Mouse (Mus musculus) bone marrow macrophage, adult 2 months (primary cell): Measurements from ENCODE around the gene Rimbp2. TPM values are rescaled to one million over a fixed set of nuclear protein-coding genes. Genes with fewer than 3 reads are reported as not detected.

Experiments
- H3K27ac ChIP-seq: 2 replicates; pipeline ENCODE4 v1.5.1; 2012; ENCODE audit warnings: low read depth, low read length; ENCODE audit not compliant: insufficient read depth
- H3K4me1 ChIP-seq: 2 replicates; pipeline ENCODE4 v1.6.1; 2012; ENCODE audit warnings: low read length; ENCODE audit not compliant: control insufficient read depth, insufficient read depth
- H3K4me3 ChIP-seq: 2 replicates; pipeline ENCODE4 v1.5.1; 2012; ENCODE audit warnings: mild to moderate bottlenecking, low read length, moderate library complexity; ENCODE audit not compliant: insufficient read depth
- CTCF ChIP-seq: IDR thresholded peaks from 2 replicates; pipeline ENCODE4 v1.5.1; 2012; ENCODE audit warnings: low read depth, mild to moderate bottlenecking, low read length, moderate library complexity
- POLR2A ChIP-seq: IDR thresholded peaks from 2 replicates; pipeline ENCODE4 v1.6.1; 2012; ENCODE audit warnings: mild to moderate bottlenecking, low read depth, low read length, borderline replicate concordance
- polyA plus RNA-seq: library from polyadenylated mRNA; stranded (reverse); fragments of >200 nt; gene quantifications from 2 replicates; pipeline ENCODE4 v1.2.4, GENCODE M21; 2012; ENCODE audit not compliant: missing spikeins, insufficient read depth, insufficient read length

Rimbp2 gene
- polyA plus RNA-seq, 1 experiment = not detected

DNA sequence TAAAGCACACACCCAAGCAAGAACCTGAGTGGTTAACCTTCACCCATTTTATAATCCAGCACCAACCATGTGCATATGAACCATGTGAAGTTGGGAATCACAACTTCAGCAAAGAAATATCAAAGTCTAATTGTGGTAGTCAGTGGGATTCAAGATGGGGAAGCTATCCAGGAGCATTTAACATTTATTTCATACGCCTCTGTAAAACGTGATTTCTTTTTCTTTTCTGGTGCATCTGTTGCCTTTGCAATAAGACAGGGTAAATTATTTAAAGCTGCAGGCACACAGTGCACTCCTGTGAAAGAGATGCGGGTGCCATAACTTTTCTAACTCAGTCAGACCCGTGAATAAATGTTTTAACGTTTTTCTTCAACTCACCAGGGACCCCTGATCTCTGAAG, 58.4 kb downstream of the Rimbp2 start:
- Histone ChIP-seq H3K4me1 (no peaks in the 10 kb centered on the region), H3K4me3 (no peak overlapping the region), H3K27ac (no peak overlapping the region)
- TF ChIP-seq CTCF = no peak

- no peak for TF ChIP-seq CTCF
- no peak for TF ChIP-seq POLR2A
- H3K27ac ChIP-seq = no peak overlapping the region
- no peaks in the 10 kb centered on the region for H3K4me1 ChIP-seq
- no peak overlapping the region for H3K4me3 ChIP-seq
Measured at GRCm38 (mm10) chr5:128887546-128887945, 65.7 kb downstream of the Rimbp2 start.

- Histone ChIP-seq H3K4me1 (no peaks in the 10 kb centered on the region), H3K27ac (no peak overlapping the region)
- TF ChIP-seq POLR2A = no peak
- no peak for TF ChIP-seq CTCF
Measured at GRCm38 (mm10) chr5:128884320-128884719, 69.0 kb downstream of the Rimbp2 start.

GRCm38 (mm10) chr5:128879092-128879491, 74.2 kb downstream of the Rimbp2 start:
- no peak overlapping the region for H3K4me3 ChIP-seq
- TF ChIP-seq POLR2A (no peak), CTCF (no peak)
- H3K27ac ChIP-seq = no peak overlapping the region
- no peaks in the 10 kb centered on the region for H3K4me1 ChIP-seq

More at GRCm38 (mm10) chr5:128884320-128884719, 69.0 kb downstream of the Rimbp2 start:
- H3K4me3 ChIP-seq = no peak overlapping the region

DNA sequence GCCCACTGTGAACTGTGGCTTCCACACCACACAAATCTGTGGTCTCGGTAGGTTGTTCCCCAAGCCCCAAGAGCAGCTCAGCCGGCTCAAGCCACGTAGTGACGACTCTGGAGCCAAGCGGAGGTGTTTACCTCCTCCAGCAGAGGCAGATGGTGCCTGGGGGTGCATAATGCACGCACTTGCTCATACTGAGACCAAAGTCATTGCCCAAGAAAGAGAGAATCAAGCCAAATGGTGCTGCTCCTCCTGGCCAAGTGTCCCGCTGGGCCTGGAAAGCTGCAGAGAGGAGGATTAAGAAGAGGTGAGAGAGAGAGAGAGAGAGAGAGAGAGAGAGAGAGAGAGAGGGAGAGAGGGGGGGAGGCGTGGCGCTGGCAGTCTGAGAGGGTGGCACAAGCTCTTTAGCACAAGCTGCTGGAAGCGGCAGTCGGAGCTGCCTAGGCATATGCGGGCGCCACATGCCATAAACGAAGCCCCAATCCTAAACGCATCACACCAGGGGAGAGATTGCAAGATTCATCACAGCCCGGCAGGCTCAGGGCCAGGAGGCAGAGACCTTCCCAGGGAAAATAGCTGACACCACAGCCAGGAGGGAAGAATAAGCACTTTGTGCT, 75.8 kb downstream of the Rimbp2 start:
- H3K27ac ChIP-seq = no peak overlapping the region
- TF ChIP-seq CTCF = no peak
- TF ChIP-seq POLR2A = no peak
- no peak overlapping the region for H3K4me3 ChIP-seq
- H3K4me1 ChIP-seq = no peaks in the 10 kb centered on the region

DNA sequence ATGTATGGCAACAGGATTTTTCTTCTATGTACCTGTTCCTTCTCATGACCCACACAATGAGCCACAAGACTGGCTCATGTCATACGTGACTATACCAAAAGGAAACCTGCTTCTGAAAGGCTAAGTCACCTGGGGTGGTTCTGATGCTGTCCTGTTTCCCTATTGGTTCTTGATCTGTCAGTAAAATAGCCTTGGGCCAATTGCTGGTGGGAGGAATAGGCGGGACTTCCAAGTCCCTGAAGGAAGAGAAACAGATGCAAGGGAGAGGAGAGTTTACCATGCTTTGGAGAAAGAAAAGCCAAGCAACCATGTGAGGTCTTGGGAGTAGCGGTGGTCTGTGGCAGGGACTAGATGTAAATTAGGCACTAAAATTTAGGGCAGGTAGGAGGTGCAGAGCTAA, 81.6 kb downstream of the Rimbp2 start:
- Histone ChIP-seq H3K4me3 (no peak overlapping the region), H3K4me1 (no peaks in the 10 kb centered on the region), H3K27ac (no peak overlapping the region)
- no peak for TF ChIP-seq CTCF
- no peak for TF ChIP-seq POLR2A

DNA sequence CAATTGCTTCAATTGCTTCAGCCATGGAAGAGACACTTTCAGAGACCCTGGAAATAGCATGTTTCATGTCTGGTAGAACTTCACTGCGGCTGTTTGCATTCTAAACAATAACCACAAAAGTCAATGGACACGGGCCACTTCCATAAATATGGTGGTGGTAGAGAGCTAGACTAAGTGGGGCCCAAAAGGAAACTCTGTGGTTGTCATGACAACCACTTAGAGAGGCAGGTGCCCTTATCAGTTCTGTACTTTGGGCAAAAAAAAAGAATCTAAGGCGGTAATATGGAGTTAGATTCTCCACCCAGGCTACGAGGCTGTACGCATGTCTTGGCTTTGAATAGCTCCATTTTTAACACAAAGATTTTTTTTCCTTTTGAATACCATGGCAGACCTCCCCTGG, 86.5 kb downstream of the Rimbp2 start:
- no peak for TF ChIP-seq POLR2A
- TF ChIP-seq CTCF = no peak
- Histone ChIP-seq H3K4me3 (no peak overlapping the region), H3K4me1 (no peaks in the 10 kb centered on the region), H3K27ac (no peak overlapping the region)

- no peak for TF ChIP-seq POLR2A
- no peak for TF ChIP-seq CTCF
- H3K4me3 ChIP-seq = no peak overlapping the region
- H3K4me1 ChIP-seq = no peaks in the 10 kb centered on the region
- no peak overlapping the region for H3K27ac ChIP-seq
Measured at GRCm38 (mm10) chr5:128866291-128866690, 87.0 kb downstream of the Rimbp2 start.

DNA sequence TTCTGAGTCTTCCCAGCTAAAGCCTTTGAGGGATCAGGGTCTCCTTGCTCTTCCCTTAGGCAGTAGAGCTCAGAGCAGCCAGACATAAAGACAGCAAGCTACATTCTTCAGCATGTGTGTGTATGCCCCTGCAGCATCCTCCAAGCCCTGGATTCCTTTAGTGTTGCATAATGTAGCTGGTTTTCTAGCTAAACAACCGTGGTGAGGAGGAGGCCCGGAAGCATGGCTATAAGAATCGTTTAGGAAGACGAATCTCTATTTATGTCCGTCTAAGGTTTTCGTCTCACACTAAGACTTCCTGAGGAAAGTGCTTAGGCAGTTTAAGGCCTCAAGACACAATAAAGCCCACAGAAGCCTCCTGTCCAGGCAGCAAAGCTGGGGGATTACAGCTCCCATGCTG, 89.8 kb downstream of the Rimbp2 start:
- no peak overlapping the region for H3K27ac ChIP-seq
- H3K4me1 ChIP-seq = no peaks in the 10 kb centered on the region
- TF ChIP-seq POLR2A = no peak
- no peak for TF ChIP-seq CTCF
- no peak overlapping the region for H3K4me3 ChIP-seq

- TF ChIP-seq CTCF (no peak), POLR2A (no peak)
- no peak overlapping the region for H3K4me3 ChIP-seq
Measured at GRCm38 (mm10) chr5:128860907-128861306, 92.4 kb downstream of the Rimbp2 start.

DNA sequence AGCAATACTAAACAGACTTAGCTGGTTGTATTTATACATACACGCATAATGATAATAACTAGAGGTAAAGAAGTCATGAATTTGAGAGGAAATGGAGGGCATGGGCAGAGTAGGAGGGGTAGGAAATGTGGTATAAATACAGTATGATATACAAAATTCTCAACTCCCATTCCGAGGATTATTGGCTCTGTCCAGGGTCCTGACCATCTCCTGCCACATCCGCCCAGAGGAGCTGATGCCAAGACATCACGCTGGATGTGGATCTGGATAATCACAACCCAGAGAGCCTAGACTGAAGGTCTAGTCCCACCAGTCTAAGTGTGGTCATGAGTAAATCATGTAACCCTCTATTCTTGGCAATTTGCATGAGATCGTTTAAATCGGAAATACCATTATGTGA, 100.5 kb downstream of the Rimbp2 start:
- Histone ChIP-seq H3K27ac (no peak overlapping the region), H3K4me1 (no peaks in the 10 kb centered on the region), H3K4me3 (no peak overlapping the region)
- TF ChIP-seq POLR2A (no peak), CTCF (no peak)

More at GRCm38 (mm10) chr5:128860907-128861306, 92.4 kb downstream of the Rimbp2 start:
- H3K27ac ChIP-seq = no peak overlapping the region
- no peaks in the 10 kb centered on the region for H3K4me1 ChIP-seq
